Mouse (Mus musculus): ENCODE results near the gene H2-Ab1. TPM values are rescaled to one million over a fixed set of nuclear protein-coding genes. Genes with fewer than 3 reads are reported as not detected.

H2-Ab1 gene
- 19.6 TPM for polyA plus RNA-seq (2017; shearing (Covaris generic))

GRCm38 (mm10) chr17:34257594-34258375 lies at the start of gene H2-Ab1:
Gene H2-Ab1 (plus strand): TSS chr17:34257689.

GRCm38 (mm10) chr17:34238706-34239105 lies 18.8 kb upstream of the H2-Ab1 start, which contains the start of gene H2-Ob:
Gene H2-Ob (plus strand): TSS chr17:34238903.

GRCm38 (mm10) chr17:34287648-34288047 lies 30.2 kb downstream of the H2-Ab1 start, which contains the start of gene H2-Aa:
Gene H2-Aa (minus strand): TSS chr17:34287823.

GRCm38 (mm10) chr17:34305380-34306030 lies 48.0 kb downstream of the H2-Ab1 start, which contains the start of gene H2-Eb1:
Gene H2-Eb1 (plus strand): TSS chr17:34305867.

Other genes with a start within 250 kb of the H2-Ab1 start
- gene Ring1, start 233.0 kb upstream of the H2-Ab1 start, polyA plus RNA-seq (2017; shearing (Covaris generic)): 15.2 TPM
- gene H2-Ke6, start 229.6 kb upstream of the H2-Ab1 start, polyA plus RNA-seq (2017; shearing (Covaris generic)): 37.9 TPM
- 157 TPM for gene Slc39a7, start 226.0 kb upstream of the H2-Ab1 start, polyA plus RNA-seq (2017; shearing (Covaris generic))
- gene Rxrb, start 225.9 kb upstream of the H2-Ab1 start, polyA plus RNA-seq (2017; shearing (Covaris generic)): 23.4 TPM
- gene Col11a2, start 218.3 kb upstream of the H2-Ab1 start, polyA plus RNA-seq (2017; shearing (Covaris generic)): 2.1 TPM
- gene H2-Oa, start 165.3 kb upstream of the H2-Ab1 start, polyA plus RNA-seq (2017; shearing (Covaris generic)): 37.0 TPM
- gene H2-DMa, start 138.1 kb upstream of the H2-Ab1 start, polyA plus RNA-seq (2017; shearing (Covaris generic)): 119 TPM
- 109 TPM for gene Brd2, start 135.1 kb upstream of the H2-Ab1 start, polyA plus RNA-seq (2017; shearing (Covaris generic))
- gene H2-DMb2, start 114.4 kb upstream of the H2-Ab1 start, polyA plus RNA-seq (2017; shearing (Covaris generic)): 5.8 TPM
- gene H2-DMb1, start 104.6 kb upstream of the H2-Ab1 start, polyA plus RNA-seq (2017; shearing (Covaris generic)): 1.5 TPM
- 423 TPM for gene Tap1, start 70.1 kb upstream of the H2-Ab1 start, polyA plus RNA-seq (2017; shearing (Covaris generic))
- gene Psmb9, start 69.9 kb upstream of the H2-Ab1 start, polyA plus RNA-seq (2017; shearing (Covaris generic)): 573 TPM
- gene Psmb8, start 60.0 kb upstream of the H2-Ab1 start, polyA plus RNA-seq (2017; shearing (Covaris generic)): 1,461 TPM
- 432 TPM for gene Tap2, start 54.2 kb upstream of the H2-Ab1 start, polyA plus RNA-seq (2017; shearing (Covaris generic))
- gene H2-Ob, start 18.8 kb upstream of the H2-Ab1 start, polyA plus RNA-seq (2017; shearing (Covaris generic)): 94.0 TPM
- gene H2-Aa, start 30.1 kb downstream of the H2-Ab1 start, polyA plus RNA-seq (2017; shearing (Covaris generic)): 15.2 TPM
- 10.9 TPM for gene H2-Eb1, start 48.2 kb downstream of the H2-Ab1 start, polyA plus RNA-seq (2017; shearing (Covaris generic))
- gene H2-Eb2, start 68.0 kb downstream of the H2-Ab1 start, polyA plus RNA-seq (2017; shearing (Covaris generic)): 0.07 TPM
- 0.46 TPM for gene Btnl2, start 97.1 kb downstream of the H2-Ab1 start, polyA plus RNA-seq (2017; shearing (Covaris generic))
- gene Btnl1, start 119.4 kb downstream of the H2-Ab1 start, polyA plus RNA-seq (2017; shearing (Covaris generic)): not detected
- 2.0 TPM for gene BC051142, start 141.1 kb downstream of the H2-Ab1 start, polyA plus RNA-seq (2017; shearing (Covaris generic))
- gene Btnl4, start 219.6 kb downstream of the H2-Ab1 start, polyA plus RNA-seq (2017; shearing (Covaris generic)): not detected